Mouse (Mus musculus) CH12.LX (cell line): ENCODE data around the gene Rps3.

Experiments
- CTCF ChIP-seq, 2 experiments: IDR thresholded peaks in 1 of 2; conservative IDR thresholded peaks in 1 of 2; 2 replicates each; pipeline ENCODE4 v1.5.1; 2011 to 2012; ENCODE audit warnings: low read depth in 2 of 2, low read length in 2 of 2, improper control_type of control experiment in 1 of 2, inconsistent platforms in 1 of 2, mild to moderate bottlenecking in 1 of 2, moderate library complexity in 1 of 2
- EP300 ChIP-seq: IDR thresholded peaks from 2 replicates; pipeline ENCODE4 v1.6.1; 2011; ENCODE audit warnings: low read length, improper control_type of control experiment
- IRF4 ChIP-seq: IDR thresholded peaks from 2 replicates; pipeline ENCODE4 v1.6.1; 2014; ENCODE audit warnings: low read depth, mild to moderate bottlenecking, inconsistent platforms, low read length, improper control_type of control experiment
- MXI1 ChIP-seq: IDR thresholded peaks from 2 replicates; pipeline ENCODE4 v1.6.1; 2011; ENCODE audit warnings: mild to moderate bottlenecking, low read depth, low read length, improper control_type of control experiment
- MYC ChIP-seq: IDR thresholded peaks from 2 replicates; pipeline ENCODE4 v1.6.1; 2011; ENCODE audit warnings: low read depth, mild to moderate bottlenecking, improper control_type of control experiment, low read length
- POLR2A ChIP-seq: IDR thresholded peaks from 2 replicates; pipeline ENCODE4 v1.6.1; 2011; ENCODE audit warnings: low read depth, mild to moderate bottlenecking, improper control_type of control experiment, low read length
- SIN3A ChIP-seq: IDR thresholded peaks from 2 replicates; pipeline ENCODE4 v1.6.1; 2012; ENCODE audit warnings: low read length, improper control_type of control experiment, inconsistent platforms
- SMC3 ChIP-seq: IDR thresholded peaks from 2 replicates; pipeline ENCODE4 v1.6.1; 2011; ENCODE audit warnings: low read depth, low read length, improper control_type of control experiment
- ZC3H11A ChIP-seq: IDR thresholded peaks from 2 replicates; pipeline ENCODE4 v1.6.1; 2012; ENCODE audit warnings: low read depth, mild to moderate bottlenecking, inconsistent platforms, low read length, improper control_type of control experiment
- ZKSCAN1 ChIP-seq: IDR thresholded peaks from 2 replicates; pipeline ENCODE4 v1.6.1; 2012; ENCODE audit warnings: low read depth, inconsistent platforms, low read length, improper control_type of control experiment, borderline replicate concordance
- ZMIZ1 ChIP-seq: IDR thresholded peaks from 2 replicates; pipeline ENCODE4 v1.6.1; 2012; ENCODE audit warnings: low read depth, mild to moderate bottlenecking, inconsistent platforms, low read length, improper control_type of control experiment
- ZNF384 ChIP-seq: IDR thresholded peaks from 2 replicates; pipeline ENCODE4 v1.6.1; 2012; ENCODE audit warnings: low read depth, low read length, improper control_type of control experiment, inconsistent platforms

DNA sequence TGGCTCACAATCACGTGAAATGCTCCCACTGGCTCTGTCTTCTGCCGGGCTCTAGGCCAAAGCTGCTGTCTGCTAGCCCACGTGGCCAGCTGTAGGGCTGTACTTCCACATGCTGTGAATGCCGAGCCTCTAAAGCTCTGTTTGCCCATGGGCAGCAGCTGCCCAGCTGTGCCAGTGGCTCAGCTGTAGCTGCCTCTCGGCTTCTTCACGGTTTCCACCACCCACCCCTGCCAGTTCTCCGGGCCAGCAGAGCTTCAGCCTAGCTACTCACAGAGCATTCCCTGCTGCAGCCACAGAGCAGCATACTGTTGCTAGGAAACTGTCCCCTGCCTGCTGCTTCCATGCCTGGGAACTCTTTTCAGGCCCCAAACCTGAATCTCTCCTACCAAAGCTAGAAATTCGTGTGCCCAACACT, 26.6 kb upstream of the Rps3 start:
- TF ChIP-seq POLR2A, result no peak
- no peak for TF ChIP-seq IRF4
- TF ChIP-seq ZC3H11A, result no peak
- TF ChIP-seq MXI1, result no peak
- no peak for TF ChIP-seq CTCF (conservative IDR thresholded peaks at IDR 0.05 in 1 of 2, IDR thresholded peaks at IDR 0.05 in 1 of 2; ENCODE audit: low read depth in 2 of 2, low read length in 2 of 2)
- TF ChIP-seq SIN3A, result no peak
- no peak for TF ChIP-seq ZKSCAN1
- no peak for TF ChIP-seq MYC
- no peak for TF ChIP-seq ZNF384
- TF ChIP-seq EP300, result no peak
- no peak for TF ChIP-seq SMC3
- no peak for TF ChIP-seq ZMIZ1
